Mouse (Mus musculus) liver, postnatal 0 days (tissue): ENCODE measurements around the gene Arsg. TPM values are rescaled to one million over a fixed set of nuclear protein-coding genes. Genes with fewer than 3 reads are reported as not detected.

Source experiments
- ATAC-seq: fragments of 200-750 bp; cut with Nextera tagmentation; 2 replicates; pipeline ENCODE4 v1.8.0; 2017; ENCODE audit warnings: mild to moderate bottlenecking, moderate library complexity
- DNase-seq: peaks from one replicate; pipeline ENCODE4 v3.0.0-alpha.2; 2016
- H3K27ac ChIP-seq: fragments of 300-500 bp; sonication (generic); 2 replicates; pipeline ENCODE4 v1.5.1; 2014; ENCODE audit warnings: antibody characterized with exemption, moderate library complexity, mild to moderate bottlenecking, low read depth
- H3K27me3 ChIP-seq: fragments of 300-500 bp; sonication (generic); 2 replicates; pipeline ENCODE4 v1.6.1; 2014; ENCODE audit warnings: low read length, control low read depth, mixed read lengths; ENCODE audit not compliant: insufficient read depth
- H3K36me3 ChIP-seq: fragments of 300-500 bp; sonication (generic); replicated peaks from 2 replicates; pipeline ENCODE4 v1.6.1; 2014; ENCODE audit warnings: mild to moderate bottlenecking, control low read depth, low read length, moderate library complexity, mixed read lengths; ENCODE audit not compliant: insufficient read depth
- H3K4me1 ChIP-seq: fragments of 300-500 bp; sonication (generic); 2 replicates; pipeline ENCODE4 v1.6.1; 2014; ENCODE audit warnings: antibody characterized with exemption, mild to moderate bottlenecking, control low read depth; ENCODE audit not compliant: insufficient read depth
- H3K4me2 ChIP-seq: fragments of 300-500 bp; sonication (generic); 2 replicates; pipeline ENCODE4 v1.6.1; 2014; ENCODE audit warnings: low read depth, mild to moderate bottlenecking, low read length, moderate library complexity, mixed read lengths
- H3K4me3 ChIP-seq: fragments of 300-500 bp; sonication (generic); 2 replicates; pipeline ENCODE4 v1.5.1; 2014; ENCODE audit warnings: low read depth, low read length
- H3K9ac ChIP-seq: fragments of 300-500 bp; sonication (generic); replicated peaks from 2 replicates; pipeline ENCODE4 v1.6.1; 2014; ENCODE audit warnings: mild to moderate bottlenecking, moderate library complexity
- H3K9me3 ChIP-seq: fragments of 300-500 bp; sonication (generic); 2 replicates; pipeline ENCODE4 v1.6.1; 2016; ENCODE audit warnings: mild to moderate bottlenecking, control low read depth, low read length, mixed read lengths
- CTCF ChIP-seq: sonication (generic); IDR thresholded peaks from 2 replicates; pipeline ENCODE4 v1.5.1; 2016; ENCODE audit warnings: antibody characterized with exemption, low read depth
- EP300 ChIP-seq: IDR thresholded peaks from 2 replicates; pipeline ENCODE4 v1.6.1; 2016; ENCODE audit warnings: antibody characterized with exemption, low read depth, mild to moderate bottlenecking
- WGBS: fragments of 180-500 bp; shearing (Covaris S2); extraction: QIAGEN DNeasy Blood & Tissue Kit; methylation state at CpG from one replicate; pipeline ENCODE4 v1.1.7; 2014; ENCODE audit not compliant: insufficient replicate concordance; 5-methylcytosine and 5-hydroxymethylcytosine counted together
- polyA plus RNA-seq: library from polyadenylated mRNA; unstranded; fragments of >200 nt; fragmentation: Nextera tagmentation; extraction: Ambion mirVana; gene quantifications from 2 replicates; pipeline ENCODE4 v1.2.1, GENCODE M21; 2015

Gene Arsg
- polyA plus RNA-seq, 1 experiment from 2014 or later: 13.1 TPM

- no peaks in the 10 kb centered on the region for H3K27me3 ChIP-seq
- H3K4me1 ChIP-seq: peaks cover 12% of the 10 kb centered on the region
- DNase-seq (no peak), ATAC-seq (no peak)
- H3K27ac ChIP-seq: no peak overlapping the region
- H3K36me3 ChIP-seq: no peaks in the 10 kb centered on the region
- WGBS: 70% methylated on average over 8 of the region's 8 CpGs
- no peaks in the 10 kb centered on the region for H3K9me3 ChIP-seq
- TF ChIP-seq CTCF (peak; percentile 46), EP300 (no peak)
- H3K4me3 ChIP-seq: no peak overlapping the region
- H3K4me2 ChIP-seq: no peak overlapping the region
- H3K9ac ChIP-seq: no peak overlapping the region
These were observed 29.5 kb upstream of the Arsg start for GRCm38 (mm10) chr11:109443468-109444263.

- H3K9me3 ChIP-seq: no peaks in the 10 kb centered on the region
- TF ChIP-seq CTCF (peak; percentile 72), EP300 (no peak)
- ATAC-seq (no peak), DNase-seq (peak; percentile 62)
- H3K36me3 ChIP-seq: no peaks in the 10 kb centered on the region
- no peak overlapping the region for H3K27ac ChIP-seq
- 54% methylated on average over 7 of the region's 7 CpGs for WGBS
- H3K4me2 ChIP-seq: no peak overlapping the region
- peaks cover 10% of the 10 kb centered on the region for H3K4me1 ChIP-seq
- no peak overlapping the region for H3K4me3 ChIP-seq
- no peaks in the 10 kb centered on the region for H3K27me3 ChIP-seq
- H3K9ac ChIP-seq: no peak overlapping the region
These were observed 28.6 kb upstream of the Arsg start for GRCm38 (mm10) chr11:109444600-109444999.

GRCm38 (mm10) chr11:109445438-109446035 is 27.6 kb upstream of the Arsg start:
- H3K4me1 ChIP-seq: peaks cover 4% of the 10 kb centered on the region
- H3K9ac ChIP-seq: no peak overlapping the region
- H3K36me3 ChIP-seq: no peaks in the 10 kb centered on the region; the same call in 1 of the 2 replicates
- no peak for TF ChIP-seq EP300
- TF ChIP-seq CTCF: peak; percentile 93
- WGBS: 45% methylated on average over 13 of the region's 13 CpGs
- H3K27ac ChIP-seq: no peak overlapping the region
- no peaks in the 10 kb centered on the region for H3K27me3 ChIP-seq
- no peak overlapping the region for H3K4me3 ChIP-seq
- no peaks in the 10 kb centered on the region for H3K9me3 ChIP-seq
- peak; percentile 28 for DNase-seq
- no peak overlapping the region for H3K4me2 ChIP-seq
- peak; percentile 71 for ATAC-seq

- ATAC-seq: no peak
- no peak for TF ChIP-seq EP300
- TF ChIP-seq CTCF: no peak
- Histone ChIP-seq H3K27me3 (no peaks in the 10 kb centered on the region), H3K9ac (no peak overlapping the region), H3K9me3 (no peaks in the 10 kb centered on the region), H3K27ac (no peak overlapping the region), H3K4me1 (no peaks in the 10 kb centered on the region), H3K4me3 (no peak overlapping the region), H3K4me2 (no peak overlapping the region), H3K36me3 (peaks cover 47% of the 10 kb centered on the region)
- 72% methylated on average over 11 of the region's 11 CpGs for WGBS
- DNase-seq: no peak
These were observed 22.0 kb upstream of the Arsg start for GRCm38 (mm10) chr11:109451169-109451568.

GRCm38 (mm10) chr11:109456261-109456660 is 16.9 kb upstream of the Arsg start:
- peaks cover 86% of the 10 kb centered on the region for H3K36me3 ChIP-seq
- TF ChIP-seq EP300: no peak
- TF ChIP-seq CTCF: no peak
- no peaks in the 10 kb centered on the region for H3K4me1 ChIP-seq
- no peak for ATAC-seq
- no peak for DNase-seq
- no peak overlapping the region for H3K27ac ChIP-seq
- H3K4me2 ChIP-seq: no peak overlapping the region
- H3K9ac ChIP-seq: no peak overlapping the region
- no peaks in the 10 kb centered on the region for H3K27me3 ChIP-seq
- WGBS: 92% methylated on average over 5 of the region's 5 CpGs
- H3K4me3 ChIP-seq: no peak overlapping the region
- no peaks in the 10 kb centered on the region for H3K9me3 ChIP-seq

- Histone ChIP-seq H3K9ac (no peak overlapping the region), H3K4me2 (no peak overlapping the region), H3K27ac (no peak overlapping the region), H3K4me1 (no peaks in the 10 kb centered on the region), H3K4me3 (no peak overlapping the region), H3K9me3 (no peaks in the 10 kb centered on the region), H3K36me3 (peaks cover 86% of the 10 kb centered on the region), H3K27me3 (no peaks in the 10 kb centered on the region)
- no peak for ATAC-seq
- TF ChIP-seq CTCF: no peak
- no peak for DNase-seq
- WGBS: 97% methylated on average over 11 of the region's 11 CpGs
These were observed 15.0 kb upstream of the Arsg start for GRCm38 (mm10) chr11:109458165-109458564.
